ENCODE assay signal across 25 mouse cellular contexts in the genomic region with DNA sequence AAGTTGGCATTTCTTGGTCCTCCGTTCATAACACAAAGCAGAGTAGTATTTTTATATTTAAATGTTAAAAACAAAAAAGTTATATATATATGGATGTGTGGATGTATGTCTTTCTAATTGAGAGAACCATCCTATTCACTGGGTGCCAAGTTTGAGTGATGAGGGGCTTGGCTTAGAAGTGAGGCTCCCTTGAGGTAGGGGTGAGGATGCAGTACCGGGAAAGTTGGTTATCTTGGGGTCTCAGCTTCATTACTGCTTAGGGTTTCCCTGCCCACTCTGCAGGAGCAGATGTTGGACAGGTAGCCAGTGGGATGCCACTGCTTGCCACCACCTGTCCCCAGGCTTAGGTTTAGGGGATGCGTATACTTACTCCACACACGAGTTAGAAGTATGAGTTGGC. TPM values are rescaled to one million over a fixed set of nuclear protein-coding genes. Genes with fewer than 3 reads are reported as not detected.
DNase-seq lines count a peak whose midpoint lies in the region; ATAC-seq and TF ChIP-seq lines count a peak whose summit lies in the region.
"Had no signal": no experiment of that assay in that cellular context is flagged by ENCODE, and none has a peak within 500 bp of the region (broad histone marks: within the 10 kb centered on the region; RNA-seq: fewer than 3 reads in every experiment).

No protein-coding gene starts in this region.

- TF ChIP-seq EP300 in liver, postnatal 0 days (IDR thresholded peaks at IDR 0.05; ENCODE audit: low read depth) = no peak

- DNase-seq in heart, adult 11 months = peak; percentile 91
- no peak for DNase-seq in liver, postnatal 0 days
- no peak for DNase-seq in midbrain, embryonic 11.5 days (ENCODE audit: low spot score, missing footprints)
- DNase-seq in midbrain, embryonic 14.5 days = no peak
- DNase-seq: adrenal gland, adult 2 months; adrenal gland, postnatal 10 days; adrenal gland, postnatal 25 days; cerebellum, adult 11 months; cerebellum, adult 18-20 months; cerebellum, adult 8-10 months; cerebellum, adult 9-11 months; cerebellum, postnatal 14 days; cerebellum, postnatal 36 days; embryo, embryonic 11 days had no signal

- peaks cover 43% of the 10 kb centered on the region for H3K36me3 ChIP-seq in heart, embryonic 11.5 days (ENCODE audit: control insufficient read depth, insufficient read depth, low read length)
- peaks cover 68% of the 10 kb centered on the region for H3K36me3 ChIP-seq in liver, postnatal 0 days (replicated peaks; ENCODE audit: insufficient read depth, low read length)
- peaks cover 74% of the 10 kb centered on the region for H3K36me3 ChIP-seq in liver, embryonic 12.5 days
- H3K36me3 ChIP-seq in midbrain, embryonic 11.5 days (ENCODE audit: control insufficient read depth, insufficient read depth, low read length) = peaks cover 38% of the 10 kb centered on the region
- H3K36me3 ChIP-seq in midbrain, embryonic 14.5 days (ENCODE audit: control insufficient read depth, insufficient read depth, low read length) = peaks cover 68% of the 10 kb centered on the region

- TF ChIP-seq CTCF in liver, postnatal 0 days (IDR thresholded peaks at IDR 0.05; ENCODE audit: low read depth) = no peak

- 92% methylated on average over 4 of the region's 4 CpGs for WGBS in heart, embryonic 11.5 days (ENCODE audit: insufficient replicate concordance)
- WGBS in liver, postnatal 0 days (ENCODE audit: insufficient replicate concordance) = 84% methylated on average over 4 of the region's 4 CpGs
- 84% methylated on average over 4 of the region's 4 CpGs for WGBS in liver, embryonic 12.5 days (ENCODE audit: insufficient replicate concordance)
- 93% methylated on average over 4 of the region's 4 CpGs for WGBS in midbrain, embryonic 11.5 days
- WGBS in midbrain, embryonic 14.5 days = 89% methylated on average over 4 of the region's 4 CpGs

- H3K4me3 ChIP-seq in heart, embryonic 11.5 days (ENCODE audit: low read depth, low read length) = no peak overlapping the region
- H3K4me3 ChIP-seq in liver, postnatal 0 days (ENCODE audit: low read depth, low read length) = no peak overlapping the region
- no peak overlapping the region for H3K4me3 ChIP-seq in liver, embryonic 12.5 days
- no peak overlapping the region for H3K4me3 ChIP-seq in midbrain, embryonic 11.5 days (ENCODE audit: low read depth, low read length)
- no peak overlapping the region for H3K4me3 ChIP-seq in midbrain, embryonic 14.5 days (replicated peaks; ENCODE audit: low read depth, low read length)
- H3K4me3 ChIP-seq: embryonic facial prominence, embryonic 13.5 days; embryonic facial prominence, embryonic 15.5 days; erythroblast, embryonic 14.5 days; forebrain, embryonic 10.5 days; forebrain, embryonic 12.5 days had no signal

- H3K9ac ChIP-seq in heart, embryonic 11.5 days (ENCODE audit: low read depth, low read length) = no peak overlapping the region
- H3K9ac ChIP-seq in liver, postnatal 0 days (replicated peaks) = no peak overlapping the region
- no peak overlapping the region for H3K9ac ChIP-seq in liver, embryonic 12.5 days
- no peak overlapping the region for H3K9ac ChIP-seq in midbrain, embryonic 11.5 days (ENCODE audit: low read length)
- no peak overlapping the region for H3K9ac ChIP-seq in midbrain, embryonic 14.5 days (replicated peaks; ENCODE audit: low read length)
- H3K9ac ChIP-seq: embryonic facial prominence, embryonic 13.5 days; embryonic facial prominence, embryonic 15.5 days; forebrain, embryonic 12.5 days had no signal

- ATAC-seq in heart, embryonic 11.5 days (replicated peaks; ENCODE audit: insufficient number of reproducible peaks, low FRiP score, low TSS enrichment) = no peak
- ATAC-seq in liver, postnatal 0 days = no peak
- ATAC-seq in liver, embryonic 12.5 days = no peak
- ATAC-seq in midbrain, embryonic 11.5 days (ENCODE audit: low FRiP score) = 0 out of 2 replicates have a peak, but pooled peaks have one; percentile 3
- no peak for ATAC-seq in midbrain, embryonic 14.5 days (ENCODE audit: low FRiP score, low TSS enrichment)
- ATAC-seq: forebrain, embryonic 14.5 days had no signal

- no peak overlapping the region for H3K4me2 ChIP-seq in heart, embryonic 11.5 days
- 0 out of 2 replicates have a peak overlapping the region, but pooled peaks have one; percentile 19 for H3K4me2 ChIP-seq in liver, postnatal 0 days (ENCODE audit: low read depth, low read length)
- H3K4me2 ChIP-seq in liver, embryonic 12.5 days = no peak overlapping the region
- H3K4me2 ChIP-seq in midbrain, embryonic 11.5 days = no peak overlapping the region
- H3K4me2 ChIP-seq in midbrain, embryonic 14.5 days (ENCODE audit: low read length) = no peak overlapping the region
- H3K4me2 ChIP-seq: embryonic facial prominence, embryonic 13.5 days; embryonic facial prominence, embryonic 15.5 days; forebrain, embryonic 12.5 days had no signal

- H3K9me3 ChIP-seq in heart, embryonic 11.5 days (replicated peaks; ENCODE audit: control insufficient read depth, low read length) = no peaks in the 10 kb centered on the region
- no peaks in the 10 kb centered on the region for H3K9me3 ChIP-seq in liver, postnatal 0 days (ENCODE audit: low read length)
- H3K9me3 ChIP-seq in liver, embryonic 12.5 days (replicated peaks) = no peaks in the 10 kb centered on the region
- no peaks in the 10 kb centered on the region for H3K9me3 ChIP-seq in midbrain, embryonic 11.5 days (ENCODE audit: control insufficient read depth, low read length)
- H3K9me3 ChIP-seq in midbrain, embryonic 14.5 days (ENCODE audit: control insufficient read depth, low read length) = no peaks in the 10 kb centered on the region
- H3K9me3 ChIP-seq: embryonic facial prominence, embryonic 13.5 days; embryonic facial prominence, embryonic 15.5 days; forebrain, embryonic 10.5 days; forebrain, embryonic 12.5 days had no signal

- no peaks in the 10 kb centered on the region for H3K4me1 ChIP-seq in heart, embryonic 11.5 days (ENCODE audit: control insufficient read depth, insufficient read depth, low read length)
- H3K4me1 ChIP-seq in liver, postnatal 0 days (ENCODE audit: insufficient read depth) = peaks cover 21% of the 10 kb centered on the region
- peaks cover 16% of the 10 kb centered on the region for H3K4me1 ChIP-seq in liver, embryonic 12.5 days
- H3K4me1 ChIP-seq in midbrain, embryonic 11.5 days (ENCODE audit: control insufficient read depth, insufficient read depth, low read length) = peaks cover 3% of the 10 kb centered on the region; the same call in 1 of the 2 replicates
- no peaks in the 10 kb centered on the region for H3K4me1 ChIP-seq in midbrain, embryonic 14.5 days (ENCODE audit: control insufficient read depth, insufficient read depth, low read length)
- H3K4me1 ChIP-seq: embryonic facial prominence, embryonic 15.5 days had no signal

- H3K27ac ChIP-seq in heart, embryonic 11.5 days (ENCODE audit: low read depth, low read length) = no peak overlapping the region
- peak overlapping the region; percentile 52; the same call in 1 of the 2 replicates for H3K27ac ChIP-seq in liver, postnatal 0 days (ENCODE audit: low read depth)
- H3K27ac ChIP-seq in liver, embryonic 12.5 days = no peak overlapping the region
- H3K27ac ChIP-seq in midbrain, embryonic 11.5 days (ENCODE audit: low read depth, low read length) = no peak overlapping the region
- H3K27ac ChIP-seq in midbrain, embryonic 14.5 days (replicated peaks; ENCODE audit: low read depth, low read length) = no peak overlapping the region
- H3K27ac ChIP-seq: embryonic facial prominence, embryonic 13.5 days; embryonic facial prominence, embryonic 15.5 days; forebrain, embryonic 10.5 days; forebrain, embryonic 12.5 days had no signal

- no peaks in the 10 kb centered on the region for H3K27me3 ChIP-seq in heart, embryonic 11.5 days (ENCODE audit: control insufficient read depth, insufficient read depth, low read length)
- H3K27me3 ChIP-seq in liver, postnatal 0 days (ENCODE audit: insufficient read depth, low read length) = no peaks in the 10 kb centered on the region
- H3K27me3 ChIP-seq in liver, embryonic 12.5 days (replicated peaks) = no peaks in the 10 kb centered on the region
- no peaks in the 10 kb centered on the region for H3K27me3 ChIP-seq in midbrain, embryonic 11.5 days (ENCODE audit: control insufficient read depth, insufficient read depth, low read length)
- H3K27me3 ChIP-seq in midbrain, embryonic 14.5 days (ENCODE audit: control insufficient read depth, insufficient read depth, low read length) = no peaks in the 10 kb centered on the region
- H3K27me3 ChIP-seq: embryonic facial prominence, embryonic 13.5 days; embryonic facial prominence, embryonic 15.5 days; forebrain, embryonic 12.5 days had no signal

RNA-seq across cellular contexts. Expression of a gene that starts 8.7 kb away (rescaled TPM):
- polyA plus RNA-seq in heart, embryonic 11.5 days (2014; fragmentation: Nextera tagmentation; extraction: Ambion mirVana) = 0.30 and 0.36 TPM in 2 replicates
- 0.53 and 0.88 TPM in 2 replicates for polyA plus RNA-seq in liver, postnatal 0 days (2015; fragmentation: Nextera tagmentation; extraction: Ambion mirVana)
- polyA plus RNA-seq in liver, embryonic 12.5 days (2016; fragmentation: Nextera tagmentation; extraction: Ambion mirVana) = 0.36 and 0.44 TPM in 2 replicates
- polyA plus RNA-seq in midbrain, embryonic 11.5 days (2014; fragmentation: Nextera tagmentation; extraction: Ambion mirVana) = 0.43 and 0.48 TPM in 2 replicates
- 0.80 and 0.94 TPM in 2 replicates for polyA plus RNA-seq in midbrain, embryonic 14.5 days (2014; fragmentation: Nextera tagmentation; extraction: Ambion mirVana)

RNA-seq across cellular contexts. Expression of a gene that starts 9.0 kb away (rescaled TPM):
- 52.6 and 78.3 TPM in 2 replicates for polyA plus RNA-seq in heart, embryonic 11.5 days (2014; fragmentation: Nextera tagmentation; extraction: Ambion mirVana)
- 305 and 310 TPM in 2 replicates for polyA plus RNA-seq in liver, postnatal 0 days (2015; fragmentation: Nextera tagmentation; extraction: Ambion mirVana)
- polyA plus RNA-seq in liver, embryonic 12.5 days (2016; fragmentation: Nextera tagmentation; extraction: Ambion mirVana) = 100 and 107 TPM in 2 replicates
- 121 and 130 TPM in 2 replicates for polyA plus RNA-seq in midbrain, embryonic 11.5 days (2014; fragmentation: Nextera tagmentation; extraction: Ambion mirVana)
- polyA plus RNA-seq in midbrain, embryonic 14.5 days (2014; fragmentation: Nextera tagmentation; extraction: Ambion mirVana) = 130 and 155 TPM in 2 replicates

RNA-seq across cellular contexts. Expression of a gene that starts 17.2 kb away (rescaled TPM):
- polyA plus RNA-seq in heart, embryonic 11.5 days (2014; fragmentation: Nextera tagmentation; extraction: Ambion mirVana) = not detected in 2 replicates
- not detected in 2 replicates for polyA plus RNA-seq in liver, postnatal 0 days (2015; fragmentation: Nextera tagmentation; extraction: Ambion mirVana)
- not detected in 2 replicates for polyA plus RNA-seq in liver, embryonic 12.5 days (2016; fragmentation: Nextera tagmentation; extraction: Ambion mirVana)
- polyA plus RNA-seq in midbrain, embryonic 11.5 days (2014; fragmentation: Nextera tagmentation; extraction: Ambion mirVana) = not detected in 2 replicates
- not detected in 2 replicates for polyA plus RNA-seq in midbrain, embryonic 14.5 days (2014; fragmentation: Nextera tagmentation; extraction: Ambion mirVana)
- polyA plus RNA-seq: adrenal gland, adult 2 months; brain, embryonic 14.5 days; C2C12; embryonic facial prominence, embryonic 11.5 days; embryonic facial prominence, embryonic 13.5 days; embryonic facial prominence, embryonic 15.5 days; erythroblast, embryonic 14.5 days; forebrain, embryonic 10.5 days; forebrain, embryonic 12.5 days; forebrain, embryonic 14.5 days had no signal

RNA-seq across cellular contexts. Expression of a gene that starts 34.6 kb away (rescaled TPM):
- polyA plus RNA-seq in heart, embryonic 11.5 days (2014; fragmentation: Nextera tagmentation; extraction: Ambion mirVana) = 0.08 and 0.27 TPM in 2 replicates
- 0.05 TPM in 2 replicates for polyA plus RNA-seq in liver, postnatal 0 days (2015; fragmentation: Nextera tagmentation; extraction: Ambion mirVana)
- 0.25 and 0.26 TPM in 2 replicates for polyA plus RNA-seq in liver, embryonic 12.5 days (2016; fragmentation: Nextera tagmentation; extraction: Ambion mirVana)
- polyA plus RNA-seq in midbrain, embryonic 11.5 days (2014; fragmentation: Nextera tagmentation; extraction: Ambion mirVana) = 0.77 and 0.79 TPM in 2 replicates
- 0.50 and 0.55 TPM in 2 replicates for polyA plus RNA-seq in midbrain, embryonic 14.5 days (2014; fragmentation: Nextera tagmentation; extraction: Ambion mirVana)
- polyA plus RNA-seq: adrenal gland, adult 2 months; brain, embryonic 14.5 days; erythroblast, embryonic 14.5 days had no signal
